Mouse (Mus musculus) left cerebral cortex, postnatal 36 days (tissue): ENCODE measurements around the gene Vps11. TPM values are rescaled to one million over a fixed set of nuclear protein-coding genes. Genes with fewer than 3 reads are reported as not detected.
A peak's percentile ranks its signal among the peaks of the same experiment; 100 is the strongest.
"Not testable (repeated sequence)": the region's sequence is repeated elsewhere in the genome, so short reads cannot be mapped to it uniquely, and the experiment has no call there.

Experiments used
- DNase-seq, 2 experiments: peaks; one replicate each; pipeline ENCODE4 v3.0.0; 2021 to 2022; ENCODE audit warnings: low spot score in 2 of 2, mixed read lengths in 1 of 2
- intact Hi-C: fragments of 180-260 bp; cut with DNase I; formaldehyde crosslinking; loops from one replicate; pipeline ENCODE4 v1.15.1; 2025
- total RNA-seq, 2 experiments: library from RNA; stranded (reverse); gene quantifications; 2 replicates each; pipeline ENCODE4 v1.2.3; 2021

The Vps11 gene
- total RNA-seq, 2 experiments from 2014 or later: 52.5 to 55.5 TPM

- peak; percentile 88 to 90 for DNase-seq
- intact Hi-C loops: no loop called here
Measured at GRCm38 (mm10) chr9:44319887-44320798, 41.3 kb downstream of the Vps11 start, which contains the start of gene C2cd2l. TSS of gene C2cd2l (minus strand) at chr9:44320285.

GRCm38 (mm10) chr9:44319105-44319886 lies 42.2 kb downstream of the Vps11 start:
- intact Hi-C loops: no loop called here
- DNase-seq: peak in 1 of 2 experiments; percentile 52

DNA sequence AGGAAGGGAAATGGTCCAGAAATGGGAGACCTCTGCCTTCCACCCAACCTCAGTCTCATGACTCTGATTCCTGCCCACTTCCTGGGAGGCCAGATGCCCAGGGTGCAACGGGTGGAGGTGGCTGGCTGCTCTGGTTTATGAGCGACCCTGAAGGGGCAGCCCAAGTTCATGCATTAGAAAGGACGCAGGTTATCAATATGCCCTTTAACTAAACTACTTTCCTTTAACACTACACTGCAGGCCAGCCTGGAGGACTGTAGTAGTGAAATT lies 42.7 kb downstream of the Vps11 start:
- no peak for DNase-seq
- intact Hi-C loops: no loop called here

- intact Hi-C loops: no loop called here
- no peak for DNase-seq
Measured at GRCm38 (mm10) chr9:44318076-44318825, 43.2 kb downstream of the Vps11 start.

- no peak for DNase-seq
- intact Hi-C loops: no loop called here
Measured at GRCm38 (mm10) chr9:44317452-44317851, 44.0 kb downstream of the Vps11 start.

- intact Hi-C loops: no loop called here
- no peak for DNase-seq
Measured at GRCm38 (mm10) chr9:44314910-44315309, 46.6 kb downstream of the Vps11 start.

- no peak for DNase-seq
- intact Hi-C loops: no loop called here
Measured at GRCm38 (mm10) chr9:44314257-44314547, 47.3 kb downstream of the Vps11 start.

DNA sequence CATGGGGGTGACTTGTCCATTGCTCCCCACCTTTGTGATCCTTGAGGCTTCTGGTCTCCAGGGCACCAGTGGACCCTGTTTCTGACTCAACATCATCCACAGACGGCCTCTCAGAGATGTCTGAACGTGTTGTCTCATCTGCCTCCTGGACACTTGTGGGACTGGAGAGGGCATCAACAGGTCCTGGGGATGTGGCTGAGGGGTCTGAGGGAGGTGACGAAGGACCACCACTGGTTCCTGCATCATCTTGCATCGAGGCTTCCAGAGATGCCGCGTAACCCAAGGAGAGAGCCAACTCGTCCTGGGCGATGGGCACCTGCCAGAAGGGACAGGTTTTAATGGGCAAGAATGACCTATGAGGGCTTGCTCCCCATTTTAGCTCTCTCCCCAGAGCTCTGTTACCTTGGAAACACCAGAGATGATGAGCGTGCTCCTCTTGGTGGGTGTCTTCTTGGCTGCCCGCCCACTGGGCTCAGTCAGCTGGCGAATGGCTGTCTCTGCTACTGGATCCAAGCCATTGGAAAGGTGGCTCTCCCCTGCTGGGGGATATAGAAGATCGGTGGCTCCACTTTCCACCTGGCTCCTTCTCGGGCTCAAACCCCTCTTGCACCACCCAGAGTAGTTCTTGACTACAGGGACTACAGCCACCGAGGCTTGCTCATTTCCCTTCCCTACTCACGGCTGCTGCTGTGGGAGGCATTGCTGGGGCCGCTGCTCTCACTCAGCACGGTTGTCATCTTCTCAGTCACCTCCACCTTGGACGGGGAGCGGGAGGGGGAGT lies 47.8 kb downstream of the Vps11 start:
- DNase-seq: peak; percentile 80 to 84

DNA sequence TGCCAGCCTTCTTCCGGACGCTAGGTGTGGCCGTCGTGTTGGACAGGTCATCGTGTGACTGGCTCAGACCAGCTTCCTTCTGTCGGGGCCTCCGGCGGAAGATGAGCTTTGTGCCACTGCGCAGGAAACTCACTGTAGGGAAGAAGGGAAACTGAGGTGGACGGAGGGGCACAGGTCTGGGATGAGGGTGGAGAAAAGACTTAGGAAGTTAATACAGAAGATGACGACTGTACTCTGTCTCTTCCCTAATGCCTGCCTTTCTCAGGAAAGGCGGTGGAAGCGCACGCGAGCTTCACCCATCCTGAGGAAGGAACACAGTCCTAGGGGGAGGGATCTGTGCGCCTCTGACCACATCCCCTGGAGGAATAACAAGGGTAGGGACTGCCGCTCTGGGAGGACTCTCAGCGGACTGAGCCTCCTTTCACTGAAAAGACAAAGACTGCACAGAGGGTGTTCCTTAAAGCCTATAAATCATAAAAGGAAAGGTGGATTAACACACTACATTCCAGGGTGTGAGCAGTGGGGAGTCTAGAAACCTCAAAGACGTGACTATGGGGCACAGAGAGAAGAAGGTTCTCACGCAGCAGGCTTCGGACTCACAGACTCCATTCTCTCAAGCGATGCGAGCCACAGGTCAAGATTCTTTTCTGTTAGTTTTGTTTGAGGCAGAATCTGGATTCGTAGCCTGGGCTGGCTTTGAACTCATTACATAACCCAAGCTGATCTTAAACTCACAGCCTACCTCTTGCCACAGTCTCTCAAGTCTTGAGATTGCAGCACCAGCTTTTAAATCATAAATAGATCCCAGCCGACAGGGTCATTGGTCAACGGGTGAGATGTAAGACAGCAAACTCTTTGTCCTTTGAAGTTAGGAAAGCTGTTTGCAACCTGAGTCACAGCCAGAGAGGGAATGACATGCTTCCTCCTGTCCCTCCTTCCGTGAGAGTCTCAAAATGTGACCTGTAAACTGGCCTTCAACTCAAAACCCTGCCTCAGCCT lies 50.0 kb downstream of the Vps11 start:
- intact Hi-C loops: no loop called here
- no peak for DNase-seq

More for the DNA sequence above, 47.8 kb downstream of the Vps11 start:
- intact Hi-C loops: no loop called here

- no peak for DNase-seq
- intact Hi-C loops: no loop called here
Measured at GRCm38 (mm10) chr9:44310750-44311135, 50.7 kb downstream of the Vps11 start.

- intact Hi-C loops: no loop called here
- no peak for DNase-seq
Measured at GRCm38 (mm10) chr9:44309756-44310155, 51.7 kb downstream of the Vps11 start.

GRCm38 (mm10) chr9:44307248-44307647 lies 54.2 kb downstream of the Vps11 start:
- DNase-seq: no peak
- intact Hi-C loops: no loop called here

- no peak for DNase-seq
- intact Hi-C loops: no loop called here
Measured at GRCm38 (mm10) chr9:44306532-44306931, 54.9 kb downstream of the Vps11 start.

- intact Hi-C loops: no loop called here
- peak; percentile 98 for DNase-seq
Measured at GRCm38 (mm10) chr9:44305466-44306079, 55.9 kb downstream of the Vps11 start, which contains the start of gene Hinfp. TSS of gene Hinfp (minus strand) at chr9:44305671.

DNA sequence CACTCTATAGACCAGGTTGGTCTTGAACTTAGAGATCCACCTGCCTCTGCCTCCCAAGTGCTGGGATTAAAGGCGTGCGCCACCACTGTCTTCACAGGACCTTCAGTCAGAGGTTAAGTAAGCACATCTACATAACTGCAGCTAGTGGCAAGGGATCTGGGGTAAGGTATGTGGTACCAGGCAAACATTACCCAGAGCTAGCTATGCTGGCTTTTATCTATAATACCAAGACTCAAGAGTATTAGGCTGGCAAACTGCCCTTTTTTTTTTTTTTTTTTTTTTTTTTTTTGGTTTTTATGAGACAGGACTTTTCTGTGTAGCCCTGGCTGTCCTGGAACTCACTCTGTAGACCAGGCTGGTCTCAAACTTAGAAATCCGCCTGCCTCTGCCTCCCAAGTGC lies 61.5 kb downstream of the Vps11 start:
- DNase-seq, intact Hi-C loops: not testable (repeated sequence)
